Mouse (Mus musculus) kidney, embryonic 16.5 days (tissue): ENCODE measurements around the gene Cdc42bpg. TPM values are rescaled to one million over a fixed set of nuclear protein-coding genes. Genes with fewer than 3 reads are reported as not detected.

Experiments used
- ATAC-seq: fragments of 200-750 bp; cut with Nextera tagmentation; 2 replicates; pipeline ENCODE4 v1.8.0; 2017; ENCODE audit warnings: moderate TSS enrichment; ENCODE audit not compliant: low FRiP score, low TSS enrichment
- H3K27ac ChIP-seq: fragments of 300-500 bp; sonication (generic); 2 replicates; pipeline ENCODE4 v1.5.1; 2014; ENCODE audit warnings: low read length
- H3K27me3 ChIP-seq: fragments of 300-500 bp; sonication (generic); 2 replicates; pipeline ENCODE4 v1.6.1; 2014; ENCODE audit warnings: low read length, control low read depth, mixed read lengths; ENCODE audit not compliant: insufficient read depth
- H3K36me3 ChIP-seq: fragments of 300-500 bp; sonication (generic); 2 replicates; pipeline ENCODE4 v1.6.1; 2014; ENCODE audit warnings: low read length, control low read depth, mixed read lengths; ENCODE audit not compliant: insufficient read depth
- H3K4me1 ChIP-seq: fragments of 300-500 bp; sonication (generic); 2 replicates; pipeline ENCODE4 v1.6.1; 2014; ENCODE audit warnings: low read length, control low read depth, mixed read lengths; ENCODE audit not compliant: insufficient read depth
- H3K4me2 ChIP-seq: fragments of 300-500 bp; sonication (generic); replicated peaks from 2 replicates; pipeline ENCODE4 v1.6.1; 2014; ENCODE audit warnings: low read depth, low read length
- H3K4me3 ChIP-seq: fragments of 300-500 bp; sonication (generic); 2 replicates; pipeline ENCODE4 v1.5.1; 2014; ENCODE audit warnings: mild to moderate bottlenecking, low read length
- H3K9ac ChIP-seq: fragments of 300-500 bp; sonication (generic); replicated peaks from 2 replicates; pipeline ENCODE4 v1.6.1; 2014; ENCODE audit warnings: low read length
- H3K9me3 ChIP-seq: fragments of 300-500 bp; sonication (generic); 2 replicates; pipeline ENCODE4 v1.6.1; 2016; ENCODE audit warnings: low read length, control low read depth
- WGBS: fragments of 180-500 bp; shearing (Covaris S2); extraction: QIAGEN DNeasy Blood & Tissue Kit; methylation state at CpG from one replicate; pipeline ENCODE4 v1.1.7; 2014; 5-methylcytosine and 5-hydroxymethylcytosine counted together
- polyA plus RNA-seq: library from polyadenylated mRNA; unstranded; fragments of >200 nt; fragmentation: Nextera tagmentation; extraction: Ambion mirVana; gene quantifications from 2 replicates; pipeline ENCODE4 v1.2.1, GENCODE M21; 2015

The Cdc42bpg gene
- polyA plus RNA-seq, 1 experiment from 2014 or later = 1.5 TPM

DNA sequence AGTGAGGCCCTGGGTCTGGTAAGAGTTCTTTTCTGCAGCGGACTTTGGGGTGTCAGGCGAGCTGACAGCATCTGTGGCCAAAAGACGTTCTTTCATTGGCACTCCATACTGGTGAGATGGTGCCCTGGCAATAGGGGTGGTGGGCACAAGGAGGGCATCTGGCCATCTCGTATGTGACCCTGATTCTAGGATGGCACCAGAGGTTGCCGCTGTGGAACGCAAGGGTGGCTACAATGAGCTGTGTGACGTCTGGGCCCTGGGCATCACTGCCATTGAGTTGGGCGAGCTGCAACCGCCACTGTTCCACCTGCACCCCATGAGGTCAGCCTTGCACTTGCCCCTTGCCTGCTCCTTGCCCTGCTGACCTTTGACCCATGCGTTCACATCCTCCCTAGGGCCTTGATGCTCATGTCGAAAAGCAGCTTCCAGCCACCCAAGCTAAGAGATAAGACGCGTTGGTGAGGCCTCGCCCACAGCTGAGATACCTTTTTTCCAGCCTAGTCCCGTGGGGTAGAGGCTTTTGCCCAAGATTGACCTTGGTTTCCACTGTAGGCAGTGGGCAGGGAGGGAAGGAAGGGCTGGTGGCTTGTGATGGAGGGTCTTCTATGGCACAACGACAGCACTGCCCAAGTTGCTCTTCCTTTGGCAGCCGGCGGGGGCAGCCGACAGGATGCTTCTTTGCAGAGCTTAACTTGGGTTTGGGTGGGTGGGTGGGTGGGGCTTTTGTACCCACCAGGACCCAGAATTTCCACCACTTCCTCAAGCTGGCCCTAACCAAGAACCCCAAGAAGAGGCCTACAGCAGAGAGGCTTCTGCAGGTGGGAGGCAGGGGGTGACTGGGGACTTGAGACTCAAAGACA is 37.0 kb downstream of the Cdc42bpg start:
- Histone ChIP-seq H3K9ac (no peak overlapping the region), H3K4me1 (peaks cover 25% of the 10 kb centered on the region), H3K4me3 (no peak overlapping the region), H3K27me3 (no peaks in the 10 kb centered on the region), H3K4me2 (no peak overlapping the region), H3K27ac (no peak overlapping the region), H3K9me3 (no peaks in the 10 kb centered on the region), H3K36me3 (peaks cover 44% of the 10 kb centered on the region)
- no peak for ATAC-seq
- 76% methylated on average over 19 of the region's 19 CpGs for WGBS

- Histone ChIP-seq H3K27ac (no peak overlapping the region), H3K4me2 (no peak overlapping the region), H3K9me3 (no peaks in the 10 kb centered on the region), H3K4me3 (no peak overlapping the region), H3K36me3 (peaks cover 37% of the 10 kb centered on the region), H3K9ac (no peak overlapping the region), H3K4me1 (peaks cover 31% of the 10 kb centered on the region), H3K27me3 (no peaks in the 10 kb centered on the region)
- no peak for ATAC-seq
- 93% methylated on average over 5 of the region's 5 CpGs for WGBS
Measured at GRCm38 (mm10) chr19:6343996-6344395, 37.7 kb downstream of the Cdc42bpg start.

DNA sequence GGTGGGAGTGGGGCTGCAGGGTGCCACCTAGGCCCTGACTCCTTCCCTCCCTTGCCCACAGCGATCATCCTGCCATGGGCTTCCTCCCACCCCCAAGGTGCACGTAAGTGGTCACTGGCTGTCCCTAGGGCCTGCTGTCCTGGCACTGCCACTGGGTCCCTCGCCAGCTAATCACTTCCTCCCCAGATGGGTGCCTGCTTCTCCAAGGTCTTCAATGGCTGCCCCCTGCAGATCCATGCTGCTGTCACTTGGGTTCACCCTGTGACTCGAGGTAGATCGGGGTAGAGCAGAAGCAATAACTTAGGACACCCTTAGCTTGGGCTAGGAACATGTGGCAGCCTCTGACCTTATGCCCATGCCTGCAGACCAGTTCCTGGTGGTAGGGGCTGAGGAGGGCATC is 39.8 kb downstream of the Cdc42bpg start:
- Histone ChIP-seq H3K4me2 (no peak overlapping the region), H3K9me3 (no peaks in the 10 kb centered on the region), H3K4me1 (peaks cover 23% of the 10 kb centered on the region), H3K9ac (no peak overlapping the region), H3K36me3 (peaks cover 27% of the 10 kb centered on the region), H3K4me3 (no peak overlapping the region), H3K27ac (no peak overlapping the region), H3K27me3 (no peaks in the 10 kb centered on the region)
- ATAC-seq = no peak
- 95% methylated on average over 5 of the region's 5 CpGs for WGBS

DNA sequence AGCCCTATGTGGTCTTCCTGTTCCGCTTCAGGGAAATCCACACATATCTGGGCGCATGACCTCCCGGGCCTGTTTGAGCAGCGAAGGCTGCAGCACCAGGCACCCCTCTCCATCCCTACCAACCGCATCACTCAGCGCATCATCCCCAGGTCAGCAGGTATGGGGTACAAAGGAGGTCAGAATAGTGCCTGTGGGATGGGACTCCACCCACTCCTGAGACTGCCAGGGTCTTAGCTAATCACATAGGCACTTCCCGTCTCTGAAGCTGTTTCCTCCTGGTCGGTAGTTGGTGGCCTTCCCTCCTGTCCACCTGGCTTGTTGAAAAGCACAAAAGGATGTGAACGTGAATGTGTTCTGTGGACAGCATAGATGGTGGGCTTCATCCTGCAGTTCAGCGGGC is 40.4 kb downstream of the Cdc42bpg start:
- Histone ChIP-seq H3K4me2 (no peak overlapping the region), H3K36me3 (peaks cover 27% of the 10 kb centered on the region), H3K9me3 (no peaks in the 10 kb centered on the region), H3K9ac (no peak overlapping the region), H3K4me1 (peaks cover 23% of the 10 kb centered on the region), H3K27me3 (no peaks in the 10 kb centered on the region), H3K4me3 (no peak overlapping the region), H3K27ac (no peak overlapping the region)
- ATAC-seq = no peak
- WGBS = 84% methylated on average over 10 of the region's 10 CpGs

DNA sequence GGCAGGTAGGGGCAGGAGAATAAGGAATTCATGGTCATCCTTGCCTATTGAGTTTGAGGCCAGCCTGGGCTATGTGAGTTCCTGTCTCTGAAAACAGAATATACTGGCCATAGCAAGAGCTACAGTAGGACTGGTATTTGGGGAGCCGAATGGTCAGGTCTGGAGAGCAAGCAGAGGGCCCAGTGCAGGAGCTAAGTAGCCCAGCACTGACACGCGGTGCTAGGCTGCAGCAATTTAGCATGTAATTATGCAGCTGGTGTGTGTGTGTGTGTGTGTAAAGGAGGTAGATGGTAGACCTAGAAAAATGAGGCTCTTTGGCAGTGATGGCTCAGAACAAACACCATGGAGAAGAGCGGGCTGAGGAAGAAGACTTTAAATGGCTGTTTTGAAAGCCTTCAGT is 41.4 kb downstream of the Cdc42bpg start:
- Histone ChIP-seq H3K27me3 (no peaks in the 10 kb centered on the region), H3K27ac (no peak overlapping the region), H3K36me3 (peaks cover 28% of the 10 kb centered on the region), H3K9me3 (no peaks in the 10 kb centered on the region), H3K4me3 (no peak overlapping the region), H3K4me1 (peaks cover 23% of the 10 kb centered on the region), H3K4me2 (no peak overlapping the region), H3K9ac (no peak overlapping the region)
- WGBS = 90% methylated on average over 4 of the region's 4 CpGs
- ATAC-seq = no peak

DNA sequence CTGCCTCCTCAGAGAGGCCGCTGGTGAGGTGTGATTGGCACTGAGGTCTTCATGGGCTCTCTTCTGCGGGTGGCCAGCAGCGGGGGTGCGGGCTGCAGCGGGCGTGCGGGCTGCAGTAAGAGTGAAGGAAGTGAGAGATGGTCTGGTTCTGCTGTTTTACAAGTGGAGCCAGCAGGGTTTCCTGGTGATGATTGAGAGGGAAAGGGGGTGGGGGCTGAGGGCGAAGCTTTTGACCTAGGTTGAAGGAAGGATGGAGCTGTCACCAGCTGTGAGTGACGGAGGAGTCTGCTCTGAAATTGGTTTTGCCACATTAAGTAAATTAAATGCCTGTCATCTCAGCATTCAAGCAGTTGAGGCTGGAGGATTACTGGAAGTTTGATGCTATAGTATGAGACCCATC is 42.5 kb downstream of the Cdc42bpg start:
- Histone ChIP-seq H3K9ac (no peak overlapping the region), H3K4me3 (no peak overlapping the region), H3K4me1 (peaks cover 19% of the 10 kb centered on the region), H3K36me3 (peaks cover 33% of the 10 kb centered on the region), H3K27ac (peak overlapping the region; percentile 72), H3K9me3 (no peaks in the 10 kb centered on the region), H3K4me2 (no peak overlapping the region), H3K27me3 (no peaks in the 10 kb centered on the region)
- WGBS = 60% methylated on average over 9 of the region's 9 CpGs
- no peak for ATAC-seq

DNA sequence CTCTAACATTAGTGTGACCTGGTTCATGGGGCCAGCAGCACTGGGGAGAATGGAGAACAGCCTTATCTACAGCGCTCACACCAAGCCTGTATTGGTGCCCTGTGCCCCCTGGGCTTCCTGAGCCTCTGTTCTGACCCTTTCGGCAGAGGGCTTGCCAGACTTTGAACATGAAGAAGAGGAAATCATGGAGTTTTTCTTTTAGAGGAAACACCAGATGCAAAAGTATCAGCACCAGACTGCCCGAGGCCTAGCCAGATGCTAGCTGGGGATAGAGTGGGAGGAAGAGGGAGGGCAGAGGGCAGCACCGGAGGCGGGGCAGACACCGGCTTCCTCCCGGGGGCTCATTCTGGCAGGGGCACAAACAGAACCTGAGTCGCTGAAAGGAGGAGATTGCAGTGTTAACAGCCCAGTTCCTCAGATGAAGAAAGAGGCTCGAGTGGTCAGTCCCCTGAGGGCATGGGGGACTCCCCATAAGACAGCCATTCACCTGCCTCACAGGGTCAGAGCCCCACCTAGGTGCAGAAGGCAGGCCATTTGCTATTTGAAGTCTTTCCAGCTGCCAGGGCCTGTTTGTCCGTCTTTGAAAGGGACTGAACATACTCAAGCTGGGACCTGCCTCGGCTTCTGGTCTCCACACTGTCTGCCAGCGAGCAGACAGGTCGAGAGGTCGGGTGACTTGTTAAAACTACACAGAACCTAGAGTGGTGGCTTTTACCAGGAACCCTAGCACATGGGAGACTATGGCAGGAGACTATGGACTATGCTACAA is 43.1 kb downstream of the Cdc42bpg start:
- Histone ChIP-seq H3K9ac (0 out of 2 replicates have a peak overlapping the region, but pooled peaks have one; percentile 3), H3K4me3 (no peak overlapping the region), H3K4me1 (peaks cover 19% of the 10 kb centered on the region), H3K27me3 (no peaks in the 10 kb centered on the region), H3K9me3 (no peaks in the 10 kb centered on the region), H3K27ac (peak overlapping the region; percentile 72; the same call in 1 of the 2 replicates), H3K4me2 (no peak overlapping the region), H3K36me3 (peaks cover 27% of the 10 kb centered on the region)
- 19% methylated on average over 14 of the region's 14 CpGs for WGBS
- peak; percentile 53; the same call in 1 of the 2 replicates for ATAC-seq

GRCm38 (mm10) chr19:6351431-6352106 is 45.3 kb downstream of the Cdc42bpg start:
- H3K4me1 ChIP-seq = peaks cover 19% of the 10 kb centered on the region
- peaks cover 12% of the 10 kb centered on the region; the same call in 1 of the 2 replicates for H3K36me3 ChIP-seq
- H3K27me3 ChIP-seq = no peaks in the 10 kb centered on the region
- H3K4me3 ChIP-seq = no peak overlapping the region
- 0 out of 2 replicates have a peak overlapping the region, but pooled peaks have one; percentile 15 for H3K9ac ChIP-seq
- H3K4me2 ChIP-seq = no peak overlapping the region
- ATAC-seq = no peak
- WGBS = 70% methylated on average over 14 of the region's 14 CpGs
- H3K9me3 ChIP-seq = no peaks in the 10 kb centered on the region
- H3K27ac ChIP-seq = no peak overlapping the region

DNA sequence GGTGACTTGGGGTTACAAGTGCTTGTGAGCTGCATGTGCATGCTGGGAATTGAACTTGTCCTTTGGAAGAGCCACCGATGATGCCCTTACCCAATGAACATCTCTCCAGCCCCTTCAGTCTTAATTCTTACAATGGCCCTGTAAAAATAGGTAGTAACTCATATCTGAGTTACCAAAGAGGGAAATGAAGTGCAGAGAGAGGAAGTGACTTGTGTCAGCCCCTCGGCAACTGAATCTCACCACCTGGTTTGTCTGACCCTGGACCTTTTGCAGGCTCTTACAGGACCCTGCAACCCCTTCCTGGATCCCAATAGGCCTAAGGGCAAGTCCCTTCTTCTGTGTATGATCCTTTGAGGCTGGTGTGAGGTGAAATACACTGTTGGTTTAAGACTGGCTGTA is 45.9 kb downstream of the Cdc42bpg start:
- Histone ChIP-seq H3K9ac (no peak overlapping the region), H3K9me3 (no peaks in the 10 kb centered on the region), H3K4me1 (peaks cover 19% of the 10 kb centered on the region), H3K4me2 (no peak overlapping the region), H3K36me3 (peaks cover 8% of the 10 kb centered on the region; the same call in 1 of the 2 replicates), H3K4me3 (no peak overlapping the region), H3K27ac (no peak overlapping the region), H3K27me3 (no peaks in the 10 kb centered on the region)
- WGBS = 91% methylated on average over 2 of the region's 2 CpGs
- no peak for ATAC-seq
